In genomic region chr13:54063292-54063691, GRCm38 (mm10) we compare ENCODE assay signal across 14 mouse cellular contexts. TPM values are rescaled to one million over a fixed set of nuclear protein-coding genes. Genes with fewer than 3 reads are reported as not detected.
DNase-seq lines count a peak whose midpoint lies in the region; ATAC-seq and TF ChIP-seq lines count a peak whose summit lies in the region.
"Had no signal": no experiment of that assay in that cellular context is flagged by ENCODE, and none has a peak within 500 bp of the region (broad histone marks: within the 10 kb centered on the region; RNA-seq: fewer than 3 reads in every experiment).

No protein-coding gene starts in this region.

- TF ChIP-seq CTCF in lung, adult 2 months (IDR thresholded peaks at IDR 0.05; ENCODE audit: insufficient read depth, low read length), result 0 out of 2 replicates have a peak, but pooled peaks have one; percentile 0

- no peak for ATAC-seq in heart, embryonic 12.5 days (ENCODE audit: insufficient number of reproducible peaks, low FRiP score)
- peak; percentile 70 for ATAC-seq in megakaryocyte progenitor cell, adult 5-6 weeks (replicated peaks; ENCODE audit: poor library complexity)
- ATAC-seq: midbrain, embryonic 16.5 days had no signal

- no peaks in the 10 kb centered on the region for H3K27me3 ChIP-seq in heart, embryonic 12.5 days (replicated peaks)

- H3K4me2 ChIP-seq in heart, embryonic 12.5 days, result no peak overlapping the region
- H3K4me2 ChIP-seq: embryonic facial prominence, embryonic 15.5 days had no signal

- H3K4me1 ChIP-seq in heart, embryonic 12.5 days (replicated peaks), result no peaks in the 10 kb centered on the region
- H3K4me1 ChIP-seq in lung, adult 2 months (ENCODE audit: control insufficient read depth, insufficient read depth, low read length), result no peaks in the 10 kb centered on the region
- H3K4me1 ChIP-seq: embryonic facial prominence, embryonic 15.5 days had no signal

- 0 out of 2 replicates have a peak, but pooled peaks cover 3% of the 10 kb centered on the region for H3K9me3 ChIP-seq in heart, embryonic 12.5 days (replicated peaks)
- H3K9me3 ChIP-seq: embryonic facial prominence, embryonic 15.5 days had no signal

- DNase-seq in heart, postnatal 4 days, result peak; percentile 30
- DNase-seq in lung, adult 2 months, result no peak
- no peak for DNase-seq in lung, adult 18-20 months
- peak; percentile 36 for DNase-seq in R1 (ENCODE audit: low read depth, low spot score)
- DNase-seq in frontal cortex, postnatal 10 days (ENCODE audit: low spot score in 2 of 2), result no peak
- no peak for DNase-seq in natural killer cell, adult 2 months (ENCODE audit: low spot score in 2 of 2)
- DNase-seq: adrenal gland, adult 8-10 months; right cerebral cortex, postnatal 14 days; thymus, postnatal 25 days had no signal

- no peak overlapping the region for H3K27ac ChIP-seq in heart, embryonic 12.5 days (ENCODE audit: poor library complexity, severe bottlenecking)
- H3K27ac ChIP-seq: embryonic facial prominence, embryonic 15.5 days had no signal

- no peak for TF ChIP-seq POLR2A in lung, adult 2 months (IDR thresholded peaks at IDR 0.05; ENCODE audit: borderline replicate concordance, extremely low read depth, low read depth, low read length)

- H3K4me3 ChIP-seq in heart, embryonic 12.5 days, result no peak overlapping the region
- no peak overlapping the region for H3K4me3 ChIP-seq in lung, adult 2 months (replicated peaks; ENCODE audit: extremely low read depth, low read depth, low read length)
- H3K4me3 ChIP-seq: embryonic facial prominence, embryonic 15.5 days had no signal

- H3K9ac ChIP-seq in heart, embryonic 12.5 days, result no peak overlapping the region
- H3K9ac ChIP-seq: embryonic facial prominence, embryonic 15.5 days had no signal

- no peaks in the 10 kb centered on the region for H3K36me3 ChIP-seq in heart, embryonic 12.5 days
- H3K36me3 ChIP-seq: embryonic facial prominence, embryonic 15.5 days had no signal

- WGBS in heart, embryonic 12.5 days, result 4% methylated on average over 3 of the region's 3 CpGs
- under 1% methylated on average over 3 of the region's 3 CpGs for WGBS in lung, adult 2 months

RNA-seq across cellular contexts. Expression of gene Drd1, which starts 7.8 kb away (rescaled TPM):
- total RNA-seq in heart, postnatal 4 days (2021), result under 1 TPM; 0.16 to 0.33 TPM
- polyA plus RNA-seq in heart, embryonic 12.5 days (2016; fragmentation: Nextera tagmentation; extraction: Ambion mirVana), result 0.12 TPM in 1 of 2 replicates, not detected in the other
- not detected in 2 replicates for polyA plus RNA-seq in lung, adult 2 months (2012; rRNA removed)
- total RNA-seq in megakaryocyte progenitor cell, adult 5-6 weeks (2015), result not detected in 2 replicates
- not detected in 2 replicates for total RNA-seq in megakaryocyte progenitor cell, adult 5-6 weeks (2017)
- polyA plus RNA-seq: heart, embryonic 14.5 days had no signal

RNA-seq across cellular contexts. Expression of gene Sfxn1, which starts 8.4 kb away (rescaled TPM):
- 10 to 100 TPM; 13.5 to 16.5 TPM for total RNA-seq in heart, postnatal 4 days (2021)
- 25.4 and 26.4 TPM in 2 replicates for polyA plus RNA-seq in heart, embryonic 12.5 days (2016; fragmentation: Nextera tagmentation; extraction: Ambion mirVana)
- polyA plus RNA-seq in lung, adult 2 months (2012; rRNA removed), result 6.9 and 8.6 TPM in 2 replicates
- total RNA-seq in megakaryocyte progenitor cell, adult 5-6 weeks (2015), result 156 and 162 TPM in 2 replicates
- 82.3 and 98.5 TPM in 2 replicates for total RNA-seq in megakaryocyte progenitor cell, adult 5-6 weeks (2017)

Comparison
In these comparisons a context has a peak if more than half of its experiments do, and no peak if none do; other contexts are left out.
1. DNase-seq: peak in heart, postnatal 4 days (single experiment) and R1 (single experiment); none in lung, adult 2 months (single experiment), lung, adult 18-20 months (0 of 2), frontal cortex, postnatal 10 days (0 of 2) and natural killer cell, adult 2 months (0 of 2).
2. RNA of gene Sfxn1, which starts 8.4 kb away (total RNA-seq): 82.3 to 162 TPM in megakaryocyte progenitor cell, adult 5-6 weeks; 13.5 to 16.5 TPM in heart, postnatal 4 days; every median in the first group is over 4 times any median in the second.